Mouse (Mus musculus): ENCODE data around the gene Nxt2.
A peak's percentile ranks its signal among the peaks of the same experiment; 100 is the strongest.
"Not testable (repeated sequence)": the region's sequence is repeated elsewhere in the genome, so short reads cannot be mapped to it uniquely, and the experiment has no call there.

Nxt2 gene

GRCm38 (mm10) chrX:142226542-142226941 lies at the start of gene Nxt2:
Gene Nxt2 (plus strand): TSS chrX:142226770.
- DNase-seq, result no peak

GRCm38 (mm10) chrX:142176981-142177380 lies 49.6 kb upstream of the Nxt2 start:
- no peak for DNase-seq

GRCm38 (mm10) chrX:142182026-142182425 lies 44.5 kb upstream of the Nxt2 start:
- DNase-seq, result no peak

GRCm38 (mm10) chrX:142189023-142189703 lies 37.4 kb upstream of the Nxt2 start:
- peak; percentile 45 to 52 for DNase-seq

- DNase-seq, result no peak
These were observed 36.2 kb upstream of the Nxt2 start for GRCm38 (mm10) chrX:142190355-142190754.

- DNase-seq, result peak; percentile 6 to 9
These were observed 32.1 kb upstream of the Nxt2 start for GRCm38 (mm10) chrX:142194420-142194819.

GRCm38 (mm10) chrX:142195551-142195950 lies 31.0 kb upstream of the Nxt2 start:
- DNase-seq, result no peak

- DNase-seq, result no peak
These were observed 29.7 kb upstream of the Nxt2 start, which contains the start of gene Gucy2f for GRCm38 (mm10) chrX:142196831-142197230. Gene Gucy2f (minus strand): TSS chrX:142196931.

- DNase-seq, result peak; percentile 3 to 46
These were observed 26.3 kb upstream of the Nxt2 start for GRCm38 (mm10) chrX:142200295-142200694.

- peak; percentile 9 to 12 for DNase-seq
These were observed 956 bp downstream of the Nxt2 start for GRCm38 (mm10) chrX:142227398-142228054.

- peak; percentile 70 to 78 for DNase-seq
These were observed 1.6 kb downstream of the Nxt2 start for GRCm38 (mm10) chrX:142228055-142228768.

GRCm38 (mm10) chrX:142228769-142229158 lies 2.2 kb downstream of the Nxt2 start:
- no peak for DNase-seq

- DNase-seq, result not testable (repeated sequence)
These were observed 9.6 kb downstream of the Nxt2 start for GRCm38 (mm10) chrX:142236146-142236545.

GRCm38 (mm10) chrX:142237101-142237500 lies 10.5 kb downstream of the Nxt2 start:
- DNase-seq, result no peak

GRCm38 (mm10) chrX:142245682-142246327 lies 19.2 kb downstream of the Nxt2 start:
- DNase-seq, result no peak

GRCm38 (mm10) chrX:142250008-142250736 lies 23.6 kb downstream of the Nxt2 start:
- DNase-seq, result no peak

GRCm38 (mm10) chrX:142276031-142276430 lies 49.5 kb downstream of the Nxt2 start:
- no peak for DNase-seq

GRCm38 (mm10) chrX:142276573-142276972 lies 50.0 kb downstream of the Nxt2 start:
- DNase-seq, result no peak

- DNase-seq, result no peak
These were observed 59.3 kb downstream of the Nxt2 start for GRCm38 (mm10) chrX:142285905-142286304.
